Mouse (Mus musculus) gastrocnemius, adult 18-20 months (tissue): ENCODE data around the gene Lcat. TPM values are rescaled to one million over a fixed set of nuclear protein-coding genes. Genes with fewer than 3 reads are reported as not detected.
"Not testable (repeated sequence)": the region's sequence is repeated elsewhere in the genome, so short reads cannot be mapped to it uniquely, and the experiment has no call there.

Experiments
- DNase-seq: peaks from one replicate; pipeline ENCODE4 v3.0.0; 2021; ENCODE audit warnings: low spot score
- long read RNA-seq, 2 experiments: library from polyadenylated mRNA; stranded (forward); transcript quantifications; one replicate each; pipeline ENCODE4 v2.0.0; 2021
- total RNA-seq, 2 experiments: library from RNA; stranded (reverse); gene quantifications; 2 replicates each; pipeline ENCODE4 v1.2.3; 2021

Lcat gene
- under 1 TPM; 0.16 to 0.66 TPM for total RNA-seq
- long read RNA-seq, experiment 1 = 0 reads
- long read RNA-seq, experiment 2 = 0 reads

GRCm38 (mm10) chr8:105943321-105943739, at the start of gene Lcat:
Gene Lcat, minus strand, starts transcription at chr8:105943382.
- DNase-seq = no peak

GRCm38 (mm10) chr8:105992499-105992898, 49.3 kb upstream of the Lcat start:
- DNase-seq = no peak

DNA sequence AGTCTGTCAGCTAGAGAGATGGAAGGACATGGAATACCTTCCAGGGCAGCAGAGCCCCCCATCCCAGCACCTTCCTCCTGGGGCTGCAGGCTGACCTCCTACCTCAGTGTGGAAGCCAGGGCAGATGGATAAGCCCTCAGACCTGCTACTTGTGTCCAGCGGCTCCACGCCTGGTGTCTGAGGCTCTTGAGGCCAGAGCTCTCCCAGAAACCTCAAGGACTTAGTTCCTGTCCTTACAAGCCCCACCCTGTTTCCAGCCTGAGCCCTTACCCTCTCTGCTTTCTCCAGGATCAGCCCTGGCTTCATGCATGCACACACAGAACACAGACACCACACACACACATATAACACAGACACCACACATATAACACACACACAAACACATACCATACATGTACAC, 48.4 kb upstream of the Lcat start:
- no peak for DNase-seq

DNA sequence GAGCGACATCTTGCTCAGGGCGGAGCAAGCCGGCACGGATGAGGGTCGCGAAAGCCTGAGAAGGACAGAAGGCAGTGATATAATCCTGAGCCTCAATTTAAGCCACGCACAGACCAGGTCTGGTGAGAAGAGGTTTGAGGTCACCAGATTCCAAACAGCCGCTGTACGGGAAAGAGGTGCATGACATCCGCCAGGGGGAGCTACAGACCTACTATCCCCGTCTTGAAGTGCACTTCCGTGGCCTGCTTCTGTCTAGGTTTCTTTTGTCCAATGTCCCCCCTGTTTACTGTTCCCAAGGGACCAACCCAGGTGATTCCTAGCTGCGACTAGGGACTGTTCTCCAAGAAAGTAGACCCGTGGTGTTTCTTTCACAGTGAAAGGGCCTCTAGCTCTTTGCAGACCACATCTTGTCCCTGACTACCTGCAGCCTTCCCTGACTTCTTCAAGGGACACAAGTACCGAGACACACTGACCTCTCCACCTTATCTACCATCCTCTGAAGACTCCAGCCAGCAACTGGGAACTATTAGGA, 47.7 kb upstream of the Lcat start, which contains the start of gene Dus2:
TSS of gene Dus2 (plus strand) at position 482 of the 532 bp plus-strand sequence.
- DNase-seq = peak; percentile 87

- no peak for DNase-seq
Measured at GRCm38 (mm10) chr8:105988546-105988945, 45.4 kb upstream of the Lcat start.

DNA sequence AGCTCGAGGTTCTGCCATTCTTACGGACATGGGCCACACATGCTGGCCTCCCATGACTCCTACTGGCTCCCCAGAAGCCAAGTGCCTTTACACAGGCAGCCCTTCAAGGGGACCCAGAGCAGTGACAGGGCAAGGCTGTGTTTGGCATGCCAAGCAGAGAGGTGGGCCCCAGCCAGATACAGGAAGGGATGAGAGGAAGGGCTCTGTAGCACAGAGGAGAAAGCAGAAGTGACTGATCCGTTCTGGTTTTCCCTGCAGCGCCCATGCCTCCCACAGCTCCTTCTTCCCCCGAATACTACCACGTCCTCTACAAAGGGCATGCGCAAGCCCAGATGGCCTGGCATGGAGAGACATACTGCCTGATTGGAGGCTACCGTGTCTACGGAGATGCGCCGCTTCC, 40.2 kb upstream of the Lcat start:
- DNase-seq = not testable (repeated sequence)

DNA sequence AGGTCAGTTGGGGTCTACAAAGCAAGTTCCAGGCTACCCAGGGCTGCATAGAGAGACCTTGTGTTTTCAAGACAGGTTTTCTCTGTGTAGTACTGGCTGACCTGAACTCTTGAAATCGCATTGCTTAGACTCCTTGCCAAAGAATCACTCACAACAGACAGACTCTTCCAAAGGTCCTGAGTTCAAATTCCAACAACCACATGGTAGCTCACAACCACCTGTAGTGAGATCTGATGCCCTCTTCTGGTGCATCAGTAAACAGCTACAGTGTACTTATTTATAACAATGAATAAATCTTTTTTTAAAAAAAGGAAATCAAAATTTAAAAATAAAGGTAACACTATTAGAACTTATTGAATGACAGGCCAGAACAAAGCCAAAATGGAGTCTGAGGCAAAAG, 38.0 kb upstream of the Lcat start:
- no peak for DNase-seq

DNA sequence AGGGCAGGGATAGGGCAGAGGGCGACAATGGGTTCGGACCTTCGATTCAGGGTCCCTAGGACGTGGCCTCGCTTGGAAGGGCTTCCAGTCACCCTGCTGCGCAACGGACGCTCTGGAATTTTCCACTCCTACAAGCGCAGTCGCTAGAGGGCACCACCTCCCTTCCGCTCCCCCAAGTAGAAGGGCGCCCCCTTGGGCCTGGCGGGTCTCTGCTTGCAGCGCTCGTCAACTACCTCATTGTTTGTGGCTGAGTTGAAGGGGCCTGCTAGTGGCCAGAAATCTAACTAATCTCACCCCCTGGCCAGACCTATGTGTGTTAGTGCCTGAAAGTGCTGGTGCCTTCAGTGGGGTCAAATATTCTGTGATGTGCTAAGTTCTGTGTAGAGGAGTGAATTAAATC, 36.1 kb upstream of the Lcat start, which contains the start of gene Dpep3:
TSS of gene Dpep3 (minus strand) at position 105 of the 400 bp plus-strand sequence.
- DNase-seq = no peak

GRCm38 (mm10) chr8:105975363-105975762, 32.2 kb upstream of the Lcat start:
- no peak for DNase-seq

- DNase-seq = no peak
Measured at GRCm38 (mm10) chr8:105971019-105971720, 28.0 kb upstream of the Lcat start.

DNA sequence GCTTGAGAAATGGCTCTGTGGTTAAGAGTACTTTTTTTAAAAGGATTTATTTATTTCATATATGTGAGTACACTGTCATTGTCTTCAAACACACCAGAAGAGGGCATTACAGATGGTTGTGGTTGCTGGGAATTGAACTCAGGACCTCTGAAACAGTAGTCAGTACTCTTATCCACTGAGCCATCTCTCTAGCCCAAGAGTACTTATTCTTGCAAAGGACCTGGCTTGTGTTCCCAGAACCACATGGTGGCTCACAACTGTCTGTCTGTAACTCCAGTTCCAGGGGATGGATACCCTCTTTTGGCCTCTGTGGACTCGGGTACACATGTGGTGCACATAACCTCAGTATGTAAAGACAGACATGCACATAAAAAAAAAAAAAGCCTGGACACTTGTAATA, 26.2 kb upstream of the Lcat start:
- DNase-seq = no peak

- DNase-seq = no peak
Measured at GRCm38 (mm10) chr8:105966692-105967311, 23.6 kb upstream of the Lcat start.

DNA sequence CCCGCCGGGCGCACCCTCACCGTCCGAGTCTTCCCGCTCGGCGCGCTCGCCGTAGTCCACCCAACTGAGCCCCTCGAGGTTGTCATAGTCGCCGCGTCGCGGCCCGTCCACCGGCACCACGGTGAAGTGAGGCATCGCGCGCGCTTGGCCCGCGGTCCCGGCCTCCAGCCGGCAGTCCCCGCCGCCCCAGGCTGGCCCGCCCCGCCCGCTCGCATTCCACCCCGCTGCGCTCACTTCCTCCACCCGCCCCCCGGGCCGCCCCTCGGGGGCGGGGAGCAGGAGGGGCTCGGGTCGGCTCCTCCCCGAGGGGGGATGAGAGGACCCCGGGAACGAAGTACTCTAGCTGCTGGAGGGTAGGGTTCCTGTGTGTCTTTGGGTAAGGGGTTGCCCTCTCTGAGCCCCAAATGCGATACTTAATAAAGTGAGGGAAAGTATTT, 22.7 kb upstream of the Lcat start, which contains the start of gene Slc12a4:
TSS of gene Slc12a4 (minus strand) at position 193 of the 437 bp plus-strand sequence.
- peak; percentile 79 for DNase-seq

- DNase-seq = peak; percentile 56
Measured at GRCm38 (mm10) chr8:105965266-105965904, 22.2 kb upstream of the Lcat start.

DNA sequence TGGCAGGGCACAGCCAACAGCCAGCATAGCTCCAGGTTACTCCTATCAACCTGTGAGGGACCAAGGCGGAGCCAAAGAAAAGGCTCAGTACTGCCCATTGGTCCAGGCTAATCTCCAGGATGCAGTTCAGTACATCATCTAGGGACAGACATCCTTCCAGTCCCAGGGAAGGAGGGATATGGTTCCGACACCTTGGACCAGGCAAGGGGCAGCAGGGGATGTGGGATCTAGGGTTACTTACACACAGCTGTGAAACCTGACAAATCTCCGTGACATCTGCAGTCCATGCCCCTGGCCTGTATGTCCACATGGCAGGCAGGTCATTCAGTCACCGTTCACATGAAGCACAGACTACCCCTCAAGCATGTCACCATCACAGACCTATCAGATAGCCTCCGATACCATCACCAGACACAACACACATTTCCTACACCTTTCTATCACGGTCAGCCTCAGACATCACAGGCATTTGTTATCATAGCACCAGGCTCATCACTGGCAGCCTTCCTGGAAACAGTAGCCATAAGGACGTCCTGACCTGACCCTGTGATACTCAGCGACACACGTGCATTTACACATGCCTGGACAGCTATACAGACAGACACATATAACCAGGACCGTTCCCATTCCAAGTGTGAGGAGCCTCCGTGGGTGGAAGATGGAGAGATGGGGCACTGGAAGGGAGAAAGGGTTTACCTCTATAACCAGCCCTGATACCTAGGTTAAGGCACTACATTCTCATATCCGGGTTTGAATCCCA, 21.5 kb upstream of the Lcat start:
- no peak for DNase-seq

GRCm38 (mm10) chr8:105961536-105961935, 18.4 kb upstream of the Lcat start:
- DNase-seq = no peak

DNA sequence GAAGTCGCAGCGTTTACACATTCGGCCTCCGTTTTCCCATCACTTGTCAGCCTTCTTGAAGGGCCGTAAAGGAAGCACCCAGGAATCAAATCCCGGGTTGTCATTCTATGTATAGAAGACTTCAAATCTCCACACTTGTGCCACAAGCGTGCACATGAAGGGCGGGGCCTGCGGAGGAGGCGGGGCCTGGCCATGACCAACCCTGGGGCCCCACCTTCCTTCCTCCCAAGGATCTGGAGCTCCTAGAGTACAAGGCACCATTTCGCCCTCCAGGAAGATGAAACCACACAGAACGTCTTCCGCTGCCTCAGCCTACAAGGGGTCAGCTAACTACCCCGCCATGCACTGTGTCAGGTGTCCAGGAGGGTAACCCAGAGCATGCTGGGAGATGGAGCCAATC, 17.9 kb upstream of the Lcat start:
- DNase-seq = no peak

DNA sequence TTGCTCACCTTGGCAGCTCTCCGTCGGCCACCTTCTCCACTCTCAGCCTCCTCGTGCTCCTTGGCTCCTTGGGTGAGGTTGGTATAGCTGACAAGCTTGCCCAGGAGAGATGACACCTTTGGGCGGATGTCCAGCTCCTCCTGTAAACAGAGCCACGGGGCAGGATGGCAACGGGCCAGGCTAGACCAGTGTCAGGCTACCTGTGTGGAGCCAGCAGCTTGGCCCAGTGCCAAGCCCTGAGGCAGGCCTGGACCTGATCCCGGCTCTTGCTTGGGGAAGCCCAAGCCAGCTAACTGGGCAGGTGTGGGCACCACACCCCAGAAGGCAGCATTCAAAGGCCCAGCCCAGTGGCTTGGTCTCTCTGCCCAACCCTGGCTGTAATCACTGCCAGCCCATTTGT, 16.2 kb upstream of the Lcat start:
- peak; percentile 94 for DNase-seq

DNA sequence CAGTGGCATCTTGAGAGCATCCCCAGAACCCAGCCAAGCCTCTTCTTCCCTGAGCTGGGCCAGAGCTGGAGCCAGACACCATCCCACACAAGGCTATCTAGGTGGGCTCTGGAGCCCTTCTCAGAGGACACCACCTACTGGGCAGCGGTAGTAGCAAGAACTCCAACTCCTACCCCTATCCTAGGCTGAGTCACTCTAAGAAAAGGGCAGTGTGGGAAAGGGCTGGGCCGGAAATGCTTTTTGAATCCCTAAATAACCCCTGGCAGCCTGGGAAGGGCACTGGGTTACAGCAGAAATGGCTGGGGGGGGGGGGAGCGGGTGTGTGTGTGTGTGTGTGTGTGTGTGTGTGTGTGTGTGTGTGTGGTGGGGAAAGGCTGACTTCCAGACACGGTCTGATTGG, 14.6 kb upstream of the Lcat start:
- DNase-seq = peak; percentile 59

GRCm38 (mm10) chr8:105956556-105956955, 13.4 kb upstream of the Lcat start:
- DNase-seq = no peak

DNA sequence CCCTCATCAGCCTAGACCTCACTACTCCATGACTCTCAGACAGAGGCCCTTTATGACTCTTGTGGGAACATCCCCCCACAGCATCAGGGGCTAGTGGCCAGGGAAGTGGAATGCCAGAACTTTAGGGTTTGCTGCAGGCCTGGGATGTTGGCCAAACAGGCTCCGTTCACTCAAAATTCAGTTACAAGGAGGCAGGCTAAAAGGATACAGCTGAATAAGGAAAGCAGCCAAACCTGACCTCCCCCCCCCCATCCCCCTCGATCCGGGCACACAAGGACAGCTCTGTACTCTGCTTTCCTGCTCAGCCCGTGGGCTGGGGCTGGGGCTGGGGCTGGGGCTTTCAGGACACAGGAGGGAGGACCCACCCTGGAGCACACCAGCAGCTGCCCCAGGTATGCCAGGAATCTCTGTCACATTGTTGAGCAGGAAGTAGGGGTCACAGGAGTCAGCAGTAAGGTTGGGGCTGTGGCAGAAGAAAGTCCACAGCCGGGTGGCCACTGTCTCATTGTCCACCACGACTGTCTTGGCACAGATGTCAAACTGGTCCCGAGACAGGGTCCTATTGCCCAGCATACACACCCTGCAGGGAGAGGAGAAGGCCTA, 8.0 kb upstream of the Lcat start:
- DNase-seq = no peak
